Mouse (Mus musculus): ENCODE results near the gene Txndc12.

Gene Txndc12

DNA sequence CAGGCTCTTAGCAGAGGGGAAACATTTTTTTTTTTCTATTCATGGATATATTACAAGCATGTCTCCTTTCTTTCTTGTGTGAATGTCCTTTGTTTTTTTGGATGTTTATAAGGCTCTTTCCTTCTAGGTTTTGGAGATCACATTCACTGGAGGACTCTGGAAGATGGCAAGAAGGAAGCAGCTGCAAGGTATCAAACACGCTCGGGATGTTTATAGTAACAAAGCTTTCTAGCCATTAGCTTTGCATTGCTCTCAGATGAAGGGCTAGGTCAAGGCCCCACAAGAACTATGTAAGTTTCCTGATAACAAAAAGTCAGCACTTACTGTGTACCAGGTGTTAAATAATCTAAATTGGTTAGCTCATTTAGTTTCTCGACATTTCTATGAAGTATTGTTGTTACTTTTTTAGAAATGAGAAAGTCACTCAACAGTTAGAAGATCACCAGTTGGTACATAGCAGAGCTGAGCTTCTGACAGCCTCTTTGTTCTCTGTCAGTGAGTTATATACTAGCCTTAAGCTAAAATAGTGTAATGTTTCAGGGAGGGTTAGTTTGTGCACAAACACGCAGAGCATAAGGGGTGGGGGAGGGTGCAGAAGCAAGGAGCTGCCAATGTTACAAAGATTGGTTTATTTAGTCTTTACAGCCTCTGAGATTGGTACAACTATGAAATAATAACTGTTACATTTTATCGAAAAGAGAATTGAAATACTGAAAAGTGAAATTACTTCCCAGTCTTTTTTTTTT, 11.6 kb downstream of the Txndc12 start:
- in situ Hi-C loops (cut with MboI, MseI), result no loop called here

DNA sequence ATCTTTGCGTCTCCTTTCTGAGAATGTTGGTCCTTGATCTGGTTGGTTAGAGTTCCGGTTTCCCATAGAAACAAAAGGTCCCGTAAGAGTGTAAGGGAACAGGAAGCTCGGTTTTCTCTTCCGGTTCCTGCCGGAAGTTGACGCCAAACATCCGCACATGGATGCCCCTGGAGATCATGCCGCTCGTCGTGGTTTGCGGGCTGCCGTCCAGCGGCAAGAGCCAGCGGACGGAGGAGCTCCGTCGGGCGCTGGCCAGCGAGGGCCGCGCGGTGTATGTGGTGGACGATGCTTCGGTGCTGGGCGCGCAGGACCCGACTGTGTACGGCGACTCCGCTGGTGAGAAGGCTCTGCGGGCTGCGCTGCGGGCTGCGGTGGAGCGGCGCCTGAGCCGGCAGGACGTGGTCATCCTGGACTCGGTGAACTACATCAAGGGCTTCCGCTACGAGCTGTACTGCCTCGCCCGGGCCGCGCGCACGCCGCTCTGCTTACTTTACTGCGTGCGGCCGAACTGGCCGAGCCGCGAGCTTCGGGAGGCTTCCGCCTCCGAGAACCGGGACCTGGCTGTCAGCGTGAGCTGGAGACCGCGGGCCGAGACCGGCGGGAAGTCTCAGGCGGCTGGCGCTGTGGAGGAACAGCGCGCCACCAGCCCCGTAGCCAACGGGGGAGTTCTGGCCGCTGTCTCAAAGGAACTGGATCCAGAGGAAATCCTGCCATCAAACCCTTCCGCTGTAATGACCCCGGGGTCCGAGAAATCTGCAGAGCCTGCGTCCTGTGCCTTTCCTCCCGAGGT, 13.5 kb downstream of the Txndc12 start, which contains the start of gene Kti12:
Gene Kti12 (plus strand): TSS at position 71 of the 790 bp plus-strand sequence.
- in situ Hi-C loops (cut with MboI, MseI), result no loop called here

DNA sequence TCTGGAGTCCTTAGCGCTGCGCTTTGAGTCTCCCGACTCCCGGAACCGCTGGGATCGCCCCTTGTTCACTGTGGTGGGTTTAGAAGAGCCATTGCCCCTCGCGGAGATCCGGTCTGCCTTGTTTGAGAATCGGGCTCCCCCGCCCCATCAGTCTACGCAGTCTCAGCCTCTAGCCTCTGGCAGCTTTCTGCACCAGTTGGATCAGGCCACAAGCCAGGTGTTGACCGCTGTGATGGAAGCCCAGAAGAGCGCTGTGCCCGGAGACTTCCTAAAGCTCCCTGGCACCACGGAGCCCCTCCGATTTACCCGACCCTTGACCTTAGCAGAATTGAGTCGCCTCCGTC, 14.1 kb downstream of the Txndc12 start, which contains the start of gene A730015C16Rik:
Gene A730015C16Rik (minus strand): TSS at position 115 of the 344 bp plus-strand sequence.
- in situ Hi-C loops (cut with MboI, MseI), result no loop called here

DNA sequence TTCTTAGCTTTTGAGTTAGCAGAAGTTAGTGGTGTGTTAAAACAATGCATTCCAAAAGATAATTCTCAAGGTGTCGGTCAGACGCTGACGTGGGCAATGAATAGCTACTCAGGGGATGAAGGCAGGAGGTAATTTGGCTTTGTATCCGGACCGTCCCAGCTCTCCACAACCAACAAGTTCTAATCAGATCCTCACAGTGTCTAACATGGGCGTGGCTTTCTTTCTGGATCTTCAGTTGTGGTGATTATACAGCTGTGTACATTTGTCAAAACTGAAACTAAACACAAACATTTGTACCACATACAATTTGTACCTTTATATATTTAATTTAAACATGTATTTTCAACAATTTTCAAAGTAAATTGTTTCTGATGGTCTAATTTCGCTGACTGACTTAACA, 32.4 kb downstream of the Txndc12 start:
- in situ Hi-C loops (cut with MboI, MseI), result loop anchor here (5.0 kb wide), 1 partner anchor 295 kb away; no protein-coding TSS in a partner anchor

DNA sequence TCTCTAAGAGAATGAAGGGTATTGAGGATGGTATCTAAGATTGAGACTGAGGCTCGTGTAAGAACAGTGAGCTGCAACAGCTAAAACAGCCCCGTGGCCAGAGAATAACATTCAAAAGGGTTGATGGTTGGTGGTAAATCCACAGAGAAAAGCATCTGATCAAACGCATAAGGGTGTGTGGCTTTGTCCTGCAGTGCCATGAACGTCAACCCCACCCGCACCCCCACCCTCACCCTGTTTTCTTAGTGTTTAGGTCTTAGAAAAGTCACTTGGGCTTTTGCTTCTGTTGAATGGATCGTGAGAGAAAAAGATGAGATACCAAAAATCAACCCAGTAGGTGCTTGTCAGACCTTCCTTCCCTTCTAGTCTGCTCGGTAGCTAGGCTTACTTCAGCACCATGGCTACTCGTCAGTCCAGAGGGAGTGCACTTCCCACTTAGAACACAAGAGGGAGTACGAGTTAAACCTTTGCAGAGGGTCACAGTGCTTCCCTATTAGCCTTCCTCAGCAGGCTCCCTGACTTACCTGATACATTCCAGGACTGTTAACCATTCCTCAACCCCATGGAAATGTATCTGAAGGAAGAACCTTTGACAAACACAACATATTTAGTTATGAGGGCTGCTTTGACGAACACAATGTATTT, 35.5 kb downstream of the Txndc12 start:
- in situ Hi-C loops (cut with MboI, MseI), result loop anchor here (5.0 kb wide), 2 partner anchors 107 to 292 kb away; no protein-coding TSS in a partner anchor

DNA sequence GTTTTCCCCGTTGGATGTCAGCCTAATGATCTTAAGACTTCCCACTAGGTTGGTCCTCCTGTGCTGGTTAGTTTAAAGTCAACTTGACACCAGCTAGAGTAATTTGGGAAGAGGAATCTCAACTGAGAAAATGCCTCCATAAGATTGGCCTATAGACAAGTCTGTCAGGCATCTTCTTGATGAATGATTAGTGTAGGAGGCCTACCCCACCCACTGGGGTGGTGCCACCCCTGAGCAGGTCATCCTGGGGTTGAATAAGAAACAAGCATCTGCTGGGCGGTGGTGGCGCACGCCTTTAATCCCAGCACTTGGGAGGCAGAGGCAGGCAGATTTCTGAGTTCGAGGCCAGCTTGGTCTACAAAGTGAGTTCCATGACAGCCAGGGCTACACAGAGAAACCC, 39.3 kb downstream of the Txndc12 start:
- in situ Hi-C loops (cut with MboI, MseI), result loop anchor here (5.0 kb wide), 1 partner anchor 104 kb away; no protein-coding TSS in a partner anchor

DNA sequence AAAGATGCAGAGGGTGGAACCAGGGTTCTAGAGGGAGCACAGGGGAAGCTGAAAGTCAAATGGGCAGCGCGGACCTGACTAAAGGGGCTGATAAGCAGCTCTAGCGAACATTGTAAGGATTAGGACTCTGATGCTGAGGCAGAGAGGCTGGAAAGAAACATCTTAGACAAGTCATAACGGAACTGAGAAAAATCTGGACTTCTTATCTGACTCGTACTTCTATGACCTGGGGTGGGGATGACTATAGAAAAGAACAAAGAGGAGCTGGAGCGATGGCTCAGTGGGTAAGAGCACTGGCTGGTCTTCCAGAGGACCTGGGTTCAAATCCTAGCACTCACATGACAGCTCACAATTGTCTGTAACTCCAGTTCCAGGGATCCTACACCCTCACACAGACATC, 43.5 kb downstream of the Txndc12 start:
- in situ Hi-C loops (cut with MboI, MseI), result no loop called here

DNA sequence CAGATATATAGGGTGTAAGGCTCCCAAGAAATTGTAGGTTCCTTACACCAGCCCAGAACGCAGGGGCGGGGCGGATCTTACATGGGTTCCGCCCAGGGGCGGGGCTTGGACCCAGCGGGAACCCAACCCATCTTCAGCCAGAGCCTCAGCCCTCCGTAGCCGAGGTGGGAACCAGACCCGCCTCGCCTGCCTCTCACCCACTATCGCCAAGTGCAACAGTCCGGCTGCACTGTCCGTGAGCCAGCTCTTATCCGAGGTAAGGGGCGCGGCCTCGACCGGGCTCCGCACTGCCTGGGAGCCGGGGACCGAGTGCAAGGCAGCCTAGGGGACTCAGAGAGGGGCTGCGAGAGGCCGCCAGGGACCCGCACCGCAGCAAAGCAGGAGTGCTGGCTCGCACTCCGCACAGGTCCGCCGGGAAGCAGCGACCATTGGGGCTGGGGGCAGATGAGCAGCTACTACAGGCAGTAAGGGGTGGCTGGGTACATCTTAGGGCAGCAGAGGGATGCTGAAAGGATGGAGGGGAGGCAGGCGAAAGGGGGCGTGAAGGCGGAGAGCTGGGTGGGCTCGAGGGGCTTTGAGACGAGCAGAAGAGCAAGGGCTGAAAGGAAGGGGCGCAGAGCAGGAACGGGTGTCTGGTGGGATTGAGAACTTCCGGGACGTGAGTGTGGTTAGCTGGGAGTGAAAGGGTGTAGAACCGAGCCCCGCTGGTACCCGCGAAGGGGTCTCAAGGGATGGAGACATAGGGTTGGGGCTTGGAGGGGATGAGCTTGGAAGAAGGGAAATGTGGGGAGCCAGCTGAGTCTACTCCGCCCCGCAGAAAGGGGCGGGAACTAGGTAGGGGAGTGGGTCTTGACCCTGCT, 44.8 kb downstream of the Txndc12 start, which contains the start of gene Rab3b:
Gene Rab3b (plus strand): TSS at position 101 of the 860 bp plus-strand sequence.
- in situ Hi-C loops (cut with MboI, MseI), result no loop called here

DNA sequence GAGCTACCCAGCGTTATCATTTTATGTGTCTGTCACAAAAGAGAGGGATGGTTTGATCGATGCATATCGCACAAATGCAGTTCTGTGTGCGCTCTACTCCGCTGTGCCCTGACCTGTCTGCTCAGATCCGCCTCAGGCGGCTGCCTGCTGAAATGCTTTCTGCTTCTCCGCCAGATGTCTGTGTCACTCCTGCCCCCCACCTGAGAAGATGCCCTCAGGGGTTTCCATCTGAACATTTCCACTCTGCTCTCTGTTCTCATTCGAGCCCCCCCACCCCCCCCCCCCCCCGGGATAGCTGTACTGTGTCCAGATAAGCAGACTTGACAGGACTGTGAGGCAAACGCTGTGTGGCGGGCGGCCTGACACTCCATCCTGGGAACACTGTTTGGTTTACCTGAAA, 49.4 kb downstream of the Txndc12 start:
- in situ Hi-C loops (cut with MboI, MseI), result no loop called here

DNA sequence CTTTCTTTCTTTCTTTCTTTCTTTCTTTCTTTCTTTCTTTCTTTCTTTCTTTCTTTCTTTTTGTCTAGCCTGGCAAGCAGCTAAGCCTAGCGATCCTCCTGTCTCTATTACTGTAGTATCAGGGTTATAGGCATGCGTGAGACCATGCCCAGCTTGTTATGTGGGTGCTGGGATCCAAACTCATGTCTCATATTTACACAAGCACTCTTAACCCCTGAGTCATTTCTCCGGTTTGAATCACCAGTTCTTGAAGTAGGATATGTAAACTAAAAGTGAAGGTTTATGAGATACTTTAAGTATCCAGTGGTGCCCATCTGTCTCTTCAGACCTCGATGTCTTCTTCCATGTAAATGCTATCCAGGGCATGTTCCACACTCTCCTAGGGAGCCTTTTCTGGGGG, 53.1 kb downstream of the Txndc12 start:
- in situ Hi-C loops (cut with MboI, MseI), result no loop called here

DNA sequence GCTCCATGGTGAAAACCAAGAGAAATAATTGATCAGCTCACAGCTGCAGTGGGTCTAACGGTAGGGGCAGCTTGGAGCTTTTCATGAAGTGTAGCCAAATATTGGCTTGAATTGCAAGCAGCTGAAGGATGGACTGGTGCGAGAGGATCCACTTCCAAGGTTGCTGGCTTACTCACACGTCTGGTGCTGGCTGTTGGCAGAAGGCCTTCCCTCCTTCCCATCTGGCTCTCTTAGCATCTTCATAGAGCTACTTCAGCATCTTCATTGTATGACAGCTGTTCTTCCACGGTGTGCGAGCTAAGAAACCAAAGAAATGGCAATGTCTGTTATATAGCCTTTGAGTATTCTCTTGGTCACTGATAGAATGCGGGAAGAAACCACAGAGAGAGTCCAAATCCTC, 56.5 kb downstream of the Txndc12 start:
- in situ Hi-C loops (cut with MboI, MseI), result no loop called here

DNA sequence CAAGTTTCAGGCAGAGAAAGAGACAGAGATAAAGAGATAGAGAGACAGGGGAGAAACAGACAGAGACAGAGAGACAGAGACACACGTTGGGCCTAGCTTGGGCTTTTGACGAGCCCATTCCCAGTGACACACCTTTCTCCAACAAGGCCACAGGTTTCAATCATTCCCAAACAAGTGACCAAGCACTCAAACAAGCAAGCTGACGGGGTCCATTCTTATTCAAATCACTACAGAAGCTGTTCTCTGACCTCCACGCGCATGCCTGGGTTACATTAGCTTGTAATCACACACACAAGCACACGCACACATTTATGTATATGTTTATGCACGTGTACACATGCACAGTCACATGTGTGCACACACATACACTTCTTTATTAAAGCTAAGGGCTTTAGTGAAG, 66.0 kb downstream of the Txndc12 start:
- in situ Hi-C loops (cut with MboI, MseI), result no loop called here

DNA sequence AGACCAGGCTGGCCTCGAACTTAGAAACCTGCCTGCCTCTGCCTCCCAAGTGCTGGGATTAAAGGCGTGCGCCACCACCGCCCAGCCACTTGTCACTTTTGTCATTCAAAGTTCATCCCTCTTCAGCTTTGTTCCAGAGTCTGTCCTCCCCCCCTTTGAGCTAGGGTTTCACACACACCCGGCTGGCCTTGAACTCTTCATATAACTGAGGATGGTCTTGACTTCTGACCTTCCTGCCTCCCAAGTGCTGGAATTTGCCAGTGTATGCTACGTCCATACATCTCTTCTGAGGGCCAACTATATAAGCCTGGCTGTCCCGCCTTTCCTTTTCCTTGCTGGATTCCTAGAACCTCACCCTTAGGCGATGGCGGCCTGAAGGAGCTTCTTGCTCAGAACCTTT, 68.5 kb downstream of the Txndc12 start:
- in situ Hi-C loops (cut with MboI, MseI), result no loop called here

DNA sequence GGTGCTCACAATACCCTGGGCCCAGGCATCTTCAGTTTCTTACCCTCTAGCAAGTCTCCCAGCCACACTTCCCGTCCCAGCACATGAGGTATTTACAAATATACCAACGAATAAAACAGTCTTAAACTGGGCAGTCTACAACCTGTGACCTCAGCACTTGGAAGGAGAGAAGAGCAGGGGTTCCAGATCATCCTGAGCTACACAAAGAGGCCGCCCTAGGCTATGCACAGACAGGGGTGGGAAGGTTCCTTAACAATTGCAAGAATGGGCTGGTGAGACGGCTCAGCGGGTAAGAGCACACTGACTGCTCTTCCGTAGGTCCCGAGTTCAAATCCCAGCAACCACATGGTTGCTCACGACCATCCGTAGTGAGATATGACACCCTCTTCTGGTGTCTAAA, 68.9 kb downstream of the Txndc12 start:
- in situ Hi-C loops (cut with MboI, MseI), result no loop called here

DNA sequence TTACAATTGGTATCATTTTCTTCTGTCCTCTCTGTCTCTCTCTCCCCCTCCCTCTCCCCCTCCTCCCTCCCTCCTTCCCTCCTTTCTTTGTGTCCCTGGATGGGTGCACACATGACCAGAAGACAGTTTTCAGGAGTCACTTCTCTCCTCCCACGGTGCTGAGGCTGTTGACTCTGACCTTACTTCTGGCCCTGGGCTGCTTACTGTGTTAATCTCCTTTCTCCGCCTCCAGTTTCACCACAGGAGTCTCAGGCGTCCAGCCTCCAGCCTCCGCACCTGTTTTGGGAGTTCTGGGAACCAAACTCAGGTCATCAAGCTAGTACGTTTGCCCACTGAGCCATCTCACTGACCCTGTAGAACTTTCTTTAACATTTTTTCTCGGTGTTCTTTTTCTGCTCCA, 69.7 kb downstream of the Txndc12 start:
- in situ Hi-C loops (cut with MboI, MseI), result no loop called here

DNA sequence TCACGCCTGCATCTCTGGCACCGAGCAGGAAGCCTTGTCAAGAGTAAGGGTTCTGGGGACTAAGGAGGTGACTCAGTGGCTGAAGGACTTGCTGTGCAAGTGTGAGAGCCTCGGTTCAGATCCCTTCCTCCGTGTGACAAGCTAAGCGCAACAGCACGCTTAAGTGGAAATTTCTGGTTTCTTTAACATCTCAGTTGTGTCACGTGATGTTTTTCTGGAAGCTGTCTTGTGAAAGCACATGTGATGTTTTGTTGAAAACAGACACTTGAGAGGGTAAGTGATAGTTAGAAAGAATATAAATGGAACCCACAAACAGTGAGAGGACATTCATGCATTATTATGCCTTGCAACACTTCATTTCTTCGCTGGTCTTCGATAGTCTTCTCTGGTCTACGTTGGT, 70.4 kb downstream of the Txndc12 start:
- in situ Hi-C loops (cut with MboI, MseI), result no loop called here

DNA sequence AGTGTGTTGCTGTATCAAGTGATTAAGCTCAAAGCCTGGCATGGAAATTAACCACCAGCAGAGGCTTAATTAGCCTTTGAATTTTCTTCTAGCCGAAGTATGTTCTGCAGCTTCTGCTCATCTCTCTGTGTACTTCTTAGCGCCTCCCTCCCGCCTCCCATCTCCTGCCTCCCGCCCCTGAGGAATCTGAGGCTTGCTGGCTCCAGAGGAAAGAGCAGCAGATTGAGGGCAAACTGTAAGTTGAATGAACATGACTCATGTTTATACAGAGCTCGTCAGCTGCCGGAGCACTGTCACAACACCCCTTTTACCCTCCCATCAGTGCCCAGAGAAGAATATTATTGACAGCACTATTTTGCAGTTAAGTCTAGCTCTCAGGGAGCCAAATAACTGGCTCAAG, 71.5 kb downstream of the Txndc12 start:
- in situ Hi-C loops (cut with MboI, MseI), result no loop called here

DNA sequence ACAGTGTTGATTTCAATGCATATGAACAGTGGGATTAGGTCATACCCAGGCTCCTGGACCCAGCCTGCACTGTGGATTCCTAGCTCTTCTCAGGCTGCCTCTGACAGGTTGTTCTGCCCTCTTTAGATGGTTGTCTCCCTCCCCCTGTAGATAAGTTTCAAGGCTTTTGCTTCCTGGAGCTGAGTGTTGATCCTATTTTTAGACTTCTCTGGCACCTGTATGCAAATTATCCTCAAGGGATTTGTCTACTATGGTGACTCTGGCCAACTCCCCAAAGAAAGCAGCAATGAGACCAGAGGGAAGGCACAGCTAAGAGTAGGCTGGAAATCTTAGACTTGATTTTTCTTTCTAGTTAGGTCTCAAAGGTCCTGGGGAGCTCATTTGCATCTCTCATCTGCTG, 73.1 kb downstream of the Txndc12 start:
- in situ Hi-C loops (cut with MboI, MseI), result no loop called here

DNA sequence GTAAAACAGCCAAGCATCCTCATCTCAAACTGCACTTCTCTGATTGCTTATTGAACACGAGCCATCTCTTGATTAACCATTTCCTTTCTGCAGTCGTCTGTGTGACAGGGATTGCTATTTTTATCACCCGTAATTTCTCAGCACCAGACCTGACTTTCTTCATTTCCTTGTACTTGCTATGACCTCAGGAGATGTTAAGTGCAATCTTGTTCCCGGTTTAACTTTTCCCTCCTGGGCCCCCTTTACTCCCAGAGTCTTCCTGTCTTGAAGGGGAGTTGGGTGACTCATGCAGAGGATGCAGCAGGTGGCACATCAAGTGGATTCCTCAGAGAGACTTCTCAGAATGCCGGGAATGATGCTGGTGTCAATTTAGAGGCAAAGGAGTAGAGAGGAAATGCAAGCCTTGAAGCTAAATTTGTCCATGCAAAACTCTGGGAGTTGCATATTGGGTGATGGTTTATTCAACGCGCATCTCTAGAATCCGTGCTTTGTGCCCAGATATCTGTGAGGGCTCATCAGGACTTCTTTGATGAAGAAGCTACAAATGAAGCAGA, 75.5 kb downstream of the Txndc12 start:
- in situ Hi-C loops (cut with MboI, MseI), result no loop called here

All from T-helper 2 cell (primary cell).